Mouse (Mus musculus): ENCODE data around the gene Mical3.
A peak's percentile ranks its signal among the peaks of the same experiment; 100 is the strongest.

Mical3 gene

DNA sequence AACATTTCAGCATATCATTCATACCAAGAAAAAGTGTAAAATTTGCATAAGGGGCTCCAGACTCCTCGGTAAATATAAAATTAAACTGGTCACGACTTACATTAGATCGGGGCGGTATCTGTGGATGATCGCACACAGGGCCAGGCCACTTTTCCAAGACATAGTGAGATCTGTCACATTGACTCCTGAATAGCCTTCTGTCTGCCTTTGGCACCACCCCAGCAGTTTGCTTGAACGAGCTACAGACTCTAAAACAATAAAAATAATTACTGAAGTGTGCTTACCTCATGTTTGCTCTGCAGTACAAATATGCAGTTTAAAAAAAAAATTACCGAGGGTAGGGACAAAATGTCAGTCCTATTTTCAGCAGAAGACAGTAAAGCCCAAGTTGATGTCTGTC lies 103.9 kb downstream of the Mical3 start:
- DNase-seq (ENCODE audit: extremely low read depth, insufficient read length, low spot score), result no peak

DNA sequence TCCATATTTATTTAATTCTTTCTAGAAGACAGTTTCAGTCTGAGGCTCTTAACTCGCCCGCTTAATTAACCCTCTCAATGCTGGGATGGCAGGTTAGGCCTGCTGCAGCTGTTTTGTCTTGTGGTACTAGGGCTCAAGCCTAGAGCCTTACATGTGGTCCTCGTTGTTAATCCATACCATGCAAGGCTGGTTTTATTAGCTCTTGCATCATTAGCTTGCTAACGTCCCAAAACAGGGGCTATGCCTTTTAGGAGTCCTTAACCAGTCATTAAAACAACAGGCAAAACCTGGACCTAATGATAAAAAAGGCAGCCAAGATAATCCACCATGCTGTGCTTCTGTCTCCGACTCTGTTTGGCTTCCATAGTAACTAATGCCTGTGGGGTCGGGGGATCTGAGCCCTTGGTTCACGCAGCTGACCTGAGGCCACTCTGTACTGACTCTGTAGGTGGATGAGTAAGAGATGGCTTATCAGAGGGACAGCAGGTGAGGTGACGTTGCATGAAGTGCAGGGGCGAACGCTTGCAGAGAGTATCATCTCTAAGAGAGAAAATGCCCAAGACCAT lies 104.7 kb downstream of the Mical3 start:
- DNase-seq (ENCODE audit: extremely low read depth, insufficient read length, low spot score), result no peak

DNA sequence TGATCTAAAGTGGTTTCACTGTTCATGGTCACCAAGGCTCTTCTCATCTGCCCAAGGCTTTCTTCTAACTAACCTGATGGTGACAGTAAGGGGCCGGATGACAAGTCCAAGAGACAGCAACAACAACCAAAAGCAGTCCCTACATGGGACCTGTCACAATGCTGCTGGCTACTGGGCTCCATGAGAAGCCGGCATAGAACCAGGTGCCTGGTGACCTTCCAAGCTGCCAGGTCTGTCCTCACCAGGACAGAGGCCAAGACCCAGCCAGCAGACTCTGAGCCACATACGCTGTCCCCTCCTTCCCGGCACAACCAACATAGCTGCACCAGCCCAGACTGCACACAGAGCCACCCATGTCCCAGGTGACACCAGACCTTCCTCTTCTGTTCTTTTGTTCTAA lies 112.7 kb downstream of the Mical3 start:
- no peak for DNase-seq (ENCODE audit: extremely low read depth, insufficient read length, low spot score)

DNA sequence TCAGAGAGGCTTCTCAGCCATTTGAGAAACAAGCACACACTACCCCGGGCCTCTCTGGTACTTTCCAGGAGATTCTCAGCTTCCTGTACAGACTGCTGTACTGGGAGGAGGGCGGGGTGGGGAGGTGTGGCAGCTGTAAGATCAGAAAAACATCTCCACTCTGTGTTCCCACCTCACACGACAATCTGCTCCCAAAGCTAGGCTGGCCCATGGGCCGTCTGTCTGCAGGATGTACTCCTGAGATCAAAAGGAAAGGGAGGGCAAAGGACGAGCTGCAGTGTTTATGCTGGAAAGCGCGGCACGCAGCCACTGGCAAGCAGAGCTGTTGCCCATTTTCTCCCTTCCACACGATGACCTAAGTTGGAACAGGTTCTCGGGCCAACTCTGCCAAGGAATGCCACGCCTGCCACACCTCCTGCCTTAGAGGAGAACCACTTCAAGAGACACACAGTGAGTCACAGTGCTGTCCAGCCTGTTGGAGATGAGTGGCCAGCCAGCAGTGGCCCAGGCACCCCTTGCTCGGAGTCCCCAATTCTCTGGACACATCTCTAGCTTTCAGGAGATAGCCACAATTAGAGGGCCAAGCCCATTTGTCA lies 113.3 kb downstream of the Mical3 start:
- DNase-seq (ENCODE audit: extremely low read depth, insufficient read length, low spot score), result peak; percentile 84

DNA sequence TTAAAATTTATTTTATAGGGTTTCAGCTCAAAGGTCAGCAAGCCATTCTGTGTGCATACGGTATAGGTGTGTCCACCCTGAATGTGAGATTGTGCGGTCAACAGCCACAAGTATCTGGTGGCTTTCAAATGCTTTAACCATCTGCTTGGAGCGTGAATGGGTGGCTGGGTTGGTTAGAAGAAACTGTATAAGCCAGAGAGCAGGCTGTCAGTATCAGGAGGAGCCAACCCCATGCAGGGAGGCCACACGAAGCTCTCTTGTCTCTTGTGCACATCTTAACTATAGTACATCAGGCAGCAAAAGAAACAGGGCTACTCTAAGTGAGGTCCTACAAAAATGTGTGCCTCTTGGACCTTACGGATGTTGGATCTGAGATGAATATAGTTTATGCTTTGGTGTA lies 114.7 kb downstream of the Mical3 start:
- DNase-seq (ENCODE audit: extremely low read depth, insufficient read length, low spot score), result no peak

DNA sequence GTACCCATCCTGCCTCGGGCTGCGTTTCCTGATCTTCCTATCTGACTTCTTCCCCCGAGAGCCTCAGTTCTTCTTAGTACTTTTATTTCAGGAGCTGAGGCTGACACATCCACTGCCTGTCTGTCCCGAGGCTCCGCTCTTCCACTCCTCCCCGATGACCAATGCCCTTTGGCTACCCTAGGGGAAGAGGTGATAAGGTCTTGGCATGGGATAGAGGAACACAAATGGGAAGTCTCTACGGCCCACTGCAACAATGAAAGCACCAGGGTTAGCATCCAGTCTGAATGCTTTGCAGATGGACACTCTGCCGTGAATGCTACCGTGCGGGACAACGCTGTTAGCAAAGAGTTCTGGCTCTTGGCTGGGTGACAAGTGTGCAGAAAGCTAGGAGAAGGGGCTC lies 116.5 kb downstream of the Mical3 start:
- DNase-seq (ENCODE audit: extremely low read depth, insufficient read length, low spot score), result no peak

DNA sequence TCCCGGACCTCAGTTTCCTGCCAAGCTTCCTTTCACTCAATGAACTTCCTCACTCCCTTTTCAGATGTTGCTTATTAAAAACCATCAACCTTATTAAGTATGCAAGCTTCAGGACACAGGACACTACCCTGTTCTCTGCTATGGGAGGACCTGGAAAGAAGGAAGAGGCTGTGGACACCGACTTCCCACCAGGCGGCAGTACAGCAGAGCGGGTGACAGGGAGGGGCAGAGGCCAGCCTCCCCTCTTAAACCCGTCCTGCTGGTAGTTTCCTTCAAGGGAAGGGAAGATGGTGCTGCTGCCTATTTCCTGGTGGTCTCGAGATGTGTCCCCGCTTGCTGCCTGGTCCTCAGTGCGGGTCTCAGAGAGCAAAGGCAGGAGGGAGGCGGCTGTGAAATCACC lies 117.0 kb downstream of the Mical3 start:
- DNase-seq (ENCODE audit: extremely low read depth, insufficient read length, low spot score), result peak; percentile 28

DNA sequence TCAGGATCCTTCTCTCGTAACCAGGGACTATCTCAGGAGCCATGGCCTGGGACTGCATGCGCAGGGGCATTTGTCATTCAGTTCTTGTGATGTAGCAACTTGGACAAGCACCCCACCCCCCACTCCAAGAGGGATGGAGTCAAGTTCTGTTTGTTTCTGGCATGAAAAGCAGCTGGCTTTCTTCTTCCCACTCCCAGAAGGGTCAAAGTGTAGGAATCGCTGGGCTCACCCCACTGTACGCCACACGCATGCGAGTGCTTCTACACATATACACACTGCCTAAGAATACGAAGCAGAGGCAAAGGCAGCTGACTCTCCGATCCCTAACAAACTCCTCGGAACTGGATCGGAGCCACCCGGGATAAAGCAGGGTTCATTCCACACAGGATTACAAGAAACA lies 119.1 kb downstream of the Mical3 start:
- no peak for DNase-seq (ENCODE audit: extremely low read depth, insufficient read length, low spot score)

DNA sequence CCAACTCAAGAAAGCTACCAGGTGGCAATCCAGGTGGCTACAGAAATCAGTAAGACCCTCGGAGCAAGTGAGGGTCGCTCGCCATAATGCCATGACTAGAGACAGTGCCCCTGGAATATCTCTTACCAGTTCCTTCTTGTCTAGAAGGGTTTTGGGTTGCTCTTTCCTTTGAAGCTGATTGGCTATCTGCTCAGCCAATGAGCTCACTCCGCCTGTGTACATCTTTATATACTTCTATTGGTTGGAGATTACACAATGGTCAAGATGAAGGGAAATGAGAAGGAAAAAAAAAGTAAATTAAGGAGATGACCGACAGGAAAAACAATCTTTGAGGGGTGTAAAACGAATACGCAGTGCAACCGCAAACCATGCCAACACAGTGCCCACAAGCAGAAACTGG lies 121.1 kb downstream of the Mical3 start:
- DNase-seq (ENCODE audit: extremely low read depth, insufficient read length, low spot score), result no peak

DNA sequence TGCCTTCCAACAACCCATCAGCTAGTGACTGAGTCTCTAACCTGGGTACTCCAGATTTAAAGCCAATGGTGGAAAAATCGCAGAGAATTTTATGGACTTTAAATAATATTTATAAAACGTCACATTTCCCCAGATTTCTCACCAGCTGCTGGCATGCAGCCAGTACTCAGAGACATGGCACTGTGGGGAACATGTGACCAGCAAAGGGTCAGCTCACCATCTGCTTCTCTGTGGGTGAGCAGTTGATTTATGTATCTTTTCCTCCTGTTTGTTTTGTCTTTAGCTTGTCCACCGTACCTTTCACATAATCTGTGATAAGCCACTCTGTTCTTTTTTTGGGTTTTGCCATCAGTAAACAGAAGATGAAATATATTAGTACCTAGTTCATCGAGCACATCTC lies 125.8 kb downstream of the Mical3 start:
- DNase-seq (ENCODE audit: extremely low read depth, insufficient read length, low spot score), result no peak

DNA sequence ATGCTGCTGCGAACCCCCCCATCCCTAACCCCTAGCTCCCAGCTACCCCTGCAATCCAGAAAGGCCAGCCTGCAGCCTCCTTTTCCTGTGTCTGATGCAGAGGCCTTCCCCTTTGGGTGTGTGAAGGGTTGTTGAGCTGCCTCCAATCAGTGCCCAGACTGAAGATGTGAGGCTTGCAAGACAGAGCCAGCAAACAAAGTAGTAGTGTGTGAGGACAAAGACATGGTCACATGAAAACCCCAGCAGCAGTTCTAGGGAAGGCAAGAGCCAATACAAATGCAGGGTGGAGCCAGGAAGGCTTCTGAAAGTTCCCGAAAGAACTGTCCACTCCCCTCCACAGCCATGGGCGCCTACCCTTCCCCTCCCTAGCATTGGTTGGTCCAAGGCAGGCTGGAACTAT lies 127.8 kb downstream of the Mical3 start:
- no peak for DNase-seq (ENCODE audit: extremely low read depth, insufficient read length, low spot score)

DNA sequence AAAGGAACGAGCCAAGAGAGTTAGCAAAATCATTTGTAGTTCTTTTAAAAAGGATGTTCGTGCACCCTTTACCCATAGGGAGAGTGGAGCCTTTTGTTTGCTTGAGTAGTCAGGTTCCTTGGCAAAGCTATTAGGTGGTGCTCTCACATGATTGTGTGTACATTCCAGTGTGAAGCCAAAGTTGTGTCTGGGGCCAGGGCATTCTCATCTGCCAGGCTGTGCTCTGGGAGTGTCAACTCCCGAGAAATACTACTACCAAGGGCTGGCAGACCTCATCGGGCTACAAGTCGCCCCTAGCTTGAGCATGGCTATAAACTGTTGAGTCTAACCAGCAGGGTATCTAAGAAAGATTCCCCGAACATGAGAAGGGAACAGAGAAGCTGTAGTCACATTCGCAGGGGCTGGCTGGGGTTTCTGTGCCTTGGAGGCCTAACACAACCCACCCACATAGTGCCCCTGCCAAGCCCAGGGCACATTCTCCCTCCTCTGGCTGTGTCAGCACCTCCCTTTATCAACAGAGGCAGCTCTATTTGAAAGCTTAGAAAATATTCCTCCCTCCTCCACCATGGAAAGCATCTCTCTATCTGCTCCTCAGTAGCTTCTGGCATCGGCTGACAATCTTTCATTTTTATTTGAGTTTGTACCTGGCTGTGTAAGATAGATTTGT lies 130.8 kb downstream of the Mical3 start:
- no peak for DNase-seq (ENCODE audit: extremely low read depth, insufficient read length, low spot score)

DNA sequence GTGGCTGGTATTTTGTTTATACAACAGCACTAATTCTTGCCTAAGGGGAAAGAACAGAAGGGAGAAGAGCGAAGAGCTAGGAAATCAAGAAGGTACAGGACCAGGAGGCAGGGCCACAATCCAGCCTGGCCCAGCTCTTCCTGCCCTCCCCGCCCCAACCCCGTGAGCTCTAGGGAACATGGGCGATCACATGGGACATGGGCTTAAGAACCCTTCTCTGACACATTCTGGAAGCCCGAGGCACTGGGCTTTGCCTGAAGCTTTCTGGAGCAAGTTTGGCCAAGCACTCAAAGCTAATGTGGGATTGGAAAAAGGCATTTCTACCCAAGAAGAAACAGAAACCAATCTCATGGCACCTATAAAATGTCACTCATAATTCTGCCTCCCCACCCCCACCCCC lies 131.7 kb downstream of the Mical3 start:
- no peak for DNase-seq (ENCODE audit: extremely low read depth, insufficient read length, low spot score)

DNA sequence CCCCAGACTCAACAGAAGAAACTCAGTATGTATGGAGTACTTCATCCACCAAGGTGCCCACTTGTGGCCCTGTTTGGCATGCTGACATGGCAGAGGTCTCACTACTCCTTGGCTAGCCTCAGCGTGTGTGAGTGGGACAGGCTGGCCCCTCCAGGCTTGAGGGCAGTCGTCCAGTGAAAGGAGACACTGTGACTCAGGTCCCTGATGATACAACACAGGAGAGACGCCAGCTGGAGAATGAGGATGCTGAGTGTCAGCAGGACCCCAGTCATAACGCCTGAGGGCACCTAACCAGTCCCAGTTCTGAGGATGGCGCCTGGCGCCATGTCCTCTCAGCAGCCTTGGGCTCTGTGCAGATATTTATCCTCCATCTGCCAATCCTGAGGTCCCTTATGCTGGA lies 134.2 kb downstream of the Mical3 start:
- no peak for DNase-seq (ENCODE audit: extremely low read depth, insufficient read length, low spot score)

DNA sequence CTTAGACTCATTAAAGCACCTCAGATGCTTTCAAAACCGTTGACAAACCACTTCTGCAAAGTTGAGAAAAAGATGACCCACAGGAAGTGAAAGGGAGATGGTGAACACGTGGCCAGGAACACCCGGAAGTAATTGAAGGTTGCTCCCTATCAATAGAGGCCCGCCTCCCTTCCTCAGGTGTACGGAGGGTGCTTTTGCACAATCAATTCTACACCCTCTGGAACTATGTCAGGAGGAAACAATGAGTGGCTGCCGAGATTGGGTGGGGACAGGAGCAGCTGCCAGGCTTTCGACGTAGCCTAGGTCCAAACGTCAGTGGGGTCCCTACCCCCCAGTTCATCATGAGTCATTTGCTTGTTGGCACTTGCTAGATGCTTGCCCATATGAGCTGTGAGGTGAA lies 135.3 kb downstream of the Mical3 start:
- DNase-seq (ENCODE audit: extremely low read depth, insufficient read length, low spot score), result no peak

DNA sequence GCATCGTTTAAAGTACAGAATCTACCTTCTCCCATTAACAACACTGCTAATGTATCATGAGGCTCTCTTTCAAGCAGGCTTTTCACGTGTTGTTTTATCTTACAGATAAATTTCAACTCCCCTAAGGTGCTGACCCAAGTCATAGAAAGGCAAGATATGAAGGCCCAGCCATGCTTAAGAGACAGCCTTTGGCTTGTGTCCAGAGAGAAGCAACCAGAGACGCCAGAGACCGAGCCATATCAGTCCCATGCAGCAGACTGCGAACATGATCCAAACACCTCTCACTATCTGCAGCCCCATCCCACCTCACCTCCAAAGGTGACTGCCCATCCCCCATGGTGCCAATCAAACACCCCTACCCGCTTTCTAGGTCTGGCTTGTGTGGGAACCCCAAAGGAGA lies 138.9 kb downstream of the Mical3 start:
- DNase-seq (ENCODE audit: extremely low read depth, insufficient read length, low spot score), result no peak

DNA sequence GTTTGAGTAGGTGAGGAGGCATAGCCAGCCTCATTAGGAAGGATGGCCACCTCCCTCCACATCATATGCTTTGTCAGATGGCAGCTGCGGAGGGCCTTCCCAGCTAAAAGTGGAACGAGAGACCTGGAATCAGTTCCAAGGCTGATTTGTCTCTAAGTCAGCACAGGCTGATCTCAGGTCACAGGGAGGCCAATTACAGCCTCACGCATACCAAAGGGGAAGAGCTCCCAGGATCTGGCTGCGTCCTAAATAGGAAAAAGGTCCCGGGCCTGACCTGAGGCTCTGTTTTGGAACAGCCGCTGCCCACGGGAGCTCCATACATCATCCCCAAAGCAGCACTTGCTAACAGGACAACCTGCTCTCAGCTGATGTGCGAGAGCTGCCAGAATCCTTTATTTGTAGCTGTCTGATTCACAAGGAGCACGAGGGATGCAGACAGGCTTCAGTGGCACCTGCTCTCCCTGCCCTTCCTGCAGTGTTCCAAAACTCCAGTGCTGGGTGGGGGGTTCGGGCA lies 143.2 kb downstream of the Mical3 start:
- no peak for DNase-seq (ENCODE audit: extremely low read depth, insufficient read length, low spot score)

DNA sequence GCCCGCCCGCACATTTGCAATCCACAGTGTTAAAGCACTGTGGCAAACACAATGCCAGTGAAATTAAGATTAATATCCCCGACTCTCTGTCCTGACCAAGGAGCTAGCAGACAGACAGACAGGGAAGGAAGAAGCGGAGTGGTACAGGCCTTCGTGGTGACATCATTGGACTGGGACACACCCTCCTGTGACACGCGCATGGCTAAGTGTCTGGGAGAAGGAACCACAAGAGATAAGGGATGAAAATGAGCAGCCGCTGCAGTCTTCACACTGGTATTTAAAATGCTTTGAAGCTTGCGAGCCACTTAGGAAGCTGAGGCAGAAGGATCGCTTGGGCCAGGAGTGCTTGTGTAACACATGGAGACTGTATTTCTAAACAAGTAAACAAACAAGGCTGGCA lies 143.6 kb downstream of the Mical3 start:
- DNase-seq (ENCODE audit: extremely low read depth, insufficient read length, low spot score), result no peak

DNA sequence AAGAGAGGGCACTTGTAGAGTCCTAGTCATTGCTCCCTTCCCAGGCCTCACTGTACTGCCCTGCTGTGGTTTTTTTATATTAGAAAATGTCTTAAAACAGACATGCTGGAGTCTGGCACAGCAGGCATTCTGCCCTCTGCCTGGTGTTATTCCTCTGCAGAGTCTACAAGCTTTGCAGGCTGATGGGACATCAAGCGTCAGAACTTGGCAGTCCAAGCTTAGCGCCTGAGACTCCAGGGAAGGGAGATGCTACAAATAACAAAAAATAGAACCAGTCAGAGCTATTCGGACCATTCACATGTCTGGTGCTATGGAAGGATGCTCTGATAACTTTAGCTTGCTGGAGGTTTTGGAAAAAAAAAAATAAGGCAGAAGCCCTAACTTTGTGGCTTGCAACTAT lies 144.6 kb downstream of the Mical3 start:
- DNase-seq (ENCODE audit: extremely low read depth, insufficient read length, low spot score), result no peak

DNA sequence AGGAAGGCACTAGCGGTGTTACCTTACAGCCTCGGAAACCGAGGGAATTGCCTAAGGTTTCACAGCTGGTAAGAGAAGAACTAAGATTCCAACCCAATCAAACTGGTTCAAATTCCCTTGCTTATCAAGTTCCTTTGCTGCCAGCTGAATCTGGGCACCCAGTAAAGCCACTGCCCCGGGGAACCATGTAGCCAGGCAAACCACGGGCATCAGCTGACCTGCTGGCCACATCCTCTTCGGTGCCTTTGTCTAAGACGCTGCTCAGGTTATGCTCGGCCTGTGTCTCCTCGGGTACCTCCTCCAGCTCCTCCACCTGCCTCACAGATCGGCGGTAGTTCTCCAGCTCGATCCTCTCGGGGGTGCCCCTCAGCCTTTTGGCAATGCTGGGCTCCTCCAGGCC lies 148.5 kb downstream of the Mical3 start:
- no peak for DNase-seq (ENCODE audit: extremely low read depth, insufficient read length, low spot score)

DNA sequence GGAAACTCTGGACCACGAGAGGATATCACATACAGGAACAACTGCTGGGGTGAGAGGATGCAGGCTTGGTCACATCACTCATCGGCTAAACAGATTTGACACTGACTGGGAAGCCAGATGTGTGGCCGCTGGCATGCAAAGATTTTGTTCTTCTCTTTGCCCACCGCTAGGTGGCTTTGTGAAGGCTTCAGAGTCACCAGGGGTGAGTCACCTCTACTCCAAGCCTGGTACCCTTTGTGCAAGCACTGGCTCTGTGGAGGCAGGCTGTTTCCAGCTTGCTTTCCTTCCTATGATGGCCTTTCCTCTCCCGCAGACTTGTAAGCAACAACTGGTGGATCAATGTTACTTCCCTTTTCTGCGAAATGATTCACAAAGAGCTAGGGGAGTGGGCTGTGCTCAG lies 149.3 kb downstream of the Mical3 start:
- peak; percentile 52 for DNase-seq (ENCODE audit: extremely low read depth, insufficient read length, low spot score)

DNA sequence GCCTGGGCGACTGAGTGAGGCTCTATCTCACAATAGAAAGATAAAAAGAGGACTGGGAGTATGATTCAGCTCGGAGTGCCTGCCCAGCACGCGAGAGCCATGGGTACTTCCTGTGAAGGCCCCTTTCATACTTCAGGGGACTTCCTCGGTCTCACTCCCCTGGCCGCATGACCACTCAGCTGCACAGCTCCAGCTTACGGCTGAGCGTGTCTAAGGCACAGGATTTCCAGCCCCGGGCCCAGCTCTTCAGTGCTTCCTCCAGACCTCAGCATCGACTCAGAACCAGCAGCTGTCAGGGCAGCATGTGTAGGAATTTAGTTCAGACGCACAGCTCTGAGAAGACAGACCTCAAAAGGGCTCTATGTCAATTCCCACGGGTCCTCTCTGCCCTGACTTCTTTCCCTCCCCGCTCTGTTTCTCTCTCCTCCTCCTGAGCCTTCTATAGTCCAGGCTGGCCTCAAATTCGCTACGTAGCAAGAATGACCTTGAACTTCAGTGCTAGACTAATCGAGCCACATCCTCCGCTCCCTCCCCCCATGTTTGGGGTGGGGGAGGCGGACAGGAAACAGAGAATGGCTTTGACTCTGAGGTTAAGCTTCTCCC lies 152.7 kb downstream of the Mical3 start:
- DNase-seq (ENCODE audit: extremely low read depth, insufficient read length, low spot score), result no peak
